Mouse (Mus musculus): Measurements from ENCODE around the gene Sparcl1.

DNA sequence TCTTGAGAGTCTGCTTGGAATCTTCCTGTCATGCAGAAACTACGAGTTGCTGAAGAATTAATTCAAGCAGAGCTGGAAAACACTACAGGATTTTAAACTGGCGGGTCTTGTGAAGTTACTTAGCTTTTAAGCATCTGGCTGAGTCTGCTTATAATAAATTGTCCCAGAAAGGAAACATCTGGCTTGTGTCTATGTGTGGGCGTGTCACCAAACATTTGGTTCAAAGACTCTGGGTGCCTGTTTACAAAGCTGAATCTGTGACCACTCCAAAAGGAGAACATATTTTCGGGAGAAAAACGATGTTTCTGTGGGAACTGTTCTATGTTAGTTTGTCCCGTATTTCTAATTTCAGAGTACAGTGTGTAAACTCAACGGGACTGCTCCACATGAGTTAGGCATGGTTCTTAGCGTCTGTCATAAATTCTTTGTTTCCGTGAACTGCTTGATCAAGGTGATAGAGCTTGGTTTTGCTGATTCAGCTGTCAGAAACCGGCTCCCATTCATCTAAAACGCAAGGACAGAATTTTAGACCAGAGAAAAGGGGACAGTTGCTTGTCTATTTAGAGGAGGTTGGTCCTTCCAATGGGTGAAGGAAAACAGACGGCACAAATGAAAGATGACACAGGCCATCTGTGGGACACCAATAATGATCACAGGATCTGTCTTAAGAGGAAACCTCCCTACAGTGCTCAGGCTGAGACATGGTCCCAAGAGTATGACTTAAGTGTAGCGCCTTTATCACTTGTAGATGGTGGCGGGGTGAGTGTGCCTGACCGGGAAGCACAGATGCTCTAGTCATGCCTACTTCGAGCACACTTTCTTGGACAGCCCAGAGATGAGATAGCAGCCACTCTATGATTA, 17.2 kb downstream of the Sparcl1 start:
- no peak for TF ChIP-seq CHD2 (IDR thresholded peaks at IDR 0.05; ENCODE audit: low read depth, low read length)
- no peak for TF ChIP-seq HCFC1 (IDR thresholded peaks at IDR 0.05; ENCODE audit: borderline replicate concordance, insufficient read depth, low read length)
- no peak for TF ChIP-seq ZC3H11A (IDR thresholded peaks at IDR 0.05; ENCODE audit: borderline replicate concordance, low read depth, low read length)
- no peak for TF ChIP-seq MAFK (IDR thresholded peaks at IDR 0.05; ENCODE audit: insufficient read depth, low read depth, low read length)
- no peak for TF ChIP-seq ZNF384 (IDR thresholded peaks at IDR 0.05; ENCODE audit: low read depth, low read length)
